Mouse (Mus musculus): Measurements from ENCODE around the gene Ndufc2. TPM values are rescaled to one million over a fixed set of nuclear protein-coding genes. Genes with fewer than 3 reads are reported as not detected.
A peak's percentile ranks its signal among the peaks of the same experiment; 100 is the strongest.
"Not testable (repeated sequence)": the region's sequence is repeated elsewhere in the genome, so short reads cannot be mapped to it uniquely, and the experiment has no call there.

Gene Ndufc2
- polyA plus RNA-seq, 1 experiment = 168 TPM

DNA sequence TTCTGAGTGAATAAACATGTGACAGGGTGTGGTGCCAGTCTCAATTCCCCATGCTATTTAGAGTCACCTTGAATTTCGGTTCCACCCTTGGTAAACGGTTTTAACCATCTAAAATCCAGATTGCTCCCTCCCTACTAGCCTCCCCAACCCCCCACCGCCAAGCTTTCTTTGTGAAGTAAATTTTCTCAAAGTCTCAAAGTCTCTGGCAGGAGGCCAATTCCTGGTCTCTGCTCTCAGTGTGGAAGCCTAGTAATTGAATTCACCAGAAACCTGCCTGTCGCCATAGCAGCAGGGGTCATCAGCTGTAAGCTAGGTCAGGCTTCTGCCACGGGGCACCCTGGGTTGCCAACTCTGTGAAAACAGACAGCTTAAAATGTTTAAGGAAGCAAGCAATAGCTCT is 29.9 kb downstream of the Ndufc2 start:
- no peak overlapping the region for H3K27ac ChIP-seq (ENCODE audit: control insufficient read depth, insufficient read depth, low read length)
- no peak overlapping the region for H3K4me3 ChIP-seq (ENCODE audit: control insufficient read depth, insufficient read depth, low read length)
- H3K4me1 ChIP-seq (replicated peaks; ENCODE audit: control insufficient read depth, insufficient read depth, low read length) = 0 out of 2 replicates have a peak, but pooled peaks cover 3% of the 10 kb centered on the region
- TF ChIP-seq CTCF (IDR thresholded peaks at IDR 0.05; ENCODE audit: borderline replicate concordance, control insufficient read depth, extremely low read depth, insufficient read depth, low read length, poor library complexity) (no peak), POLR2A (IDR thresholded peaks at IDR 0.05; ENCODE audit: control insufficient read depth, extremely low read depth, insufficient read depth, low read length, poor library complexity) (no peak)
- DNase-seq = no peak
- H3K27me3 ChIP-seq (ENCODE audit: control insufficient read depth, insufficient read depth, low read length) = no peaks in the 10 kb centered on the region
- H3K36me3 ChIP-seq (ENCODE audit: control insufficient read depth, insufficient read depth, low read length) = no peaks in the 10 kb centered on the region
- WGBS = 25% methylated on average over 5 of the region's 5 CpGs

DNA sequence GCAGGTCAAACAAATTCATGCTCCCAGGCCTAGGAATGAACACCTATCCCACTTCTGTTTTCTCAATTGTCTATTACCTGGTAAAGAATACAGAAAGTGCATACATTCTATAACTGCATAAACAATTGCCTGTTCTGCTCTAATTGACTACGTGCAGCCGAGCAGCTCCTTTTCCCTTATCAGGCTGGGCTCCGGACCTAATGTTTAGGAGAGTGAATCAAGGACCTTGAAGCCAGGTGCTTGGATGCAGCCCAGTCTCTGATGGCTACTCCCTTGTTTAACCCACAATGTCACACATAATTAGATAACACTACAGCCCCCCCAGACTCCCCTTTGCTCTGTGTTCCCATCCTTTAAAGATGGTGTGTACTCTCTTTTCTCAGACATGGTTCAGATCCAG is 33.7 kb downstream of the Ndufc2 start:
- H3K4me3 ChIP-seq (ENCODE audit: control insufficient read depth, insufficient read depth, low read length); DNase-seq; H3K27ac ChIP-seq (ENCODE audit: control insufficient read depth, insufficient read depth, low read length); H3K4me1 ChIP-seq (replicated peaks; ENCODE audit: control insufficient read depth, insufficient read depth, low read length); H3K27me3 ChIP-seq (ENCODE audit: control insufficient read depth, insufficient read depth, low read length); H3K36me3 ChIP-seq (ENCODE audit: control insufficient read depth, insufficient read depth, low read length): not testable (repeated sequence)
- WGBS = 96% methylated on average over 3 of the region's 3 CpGs

DNA sequence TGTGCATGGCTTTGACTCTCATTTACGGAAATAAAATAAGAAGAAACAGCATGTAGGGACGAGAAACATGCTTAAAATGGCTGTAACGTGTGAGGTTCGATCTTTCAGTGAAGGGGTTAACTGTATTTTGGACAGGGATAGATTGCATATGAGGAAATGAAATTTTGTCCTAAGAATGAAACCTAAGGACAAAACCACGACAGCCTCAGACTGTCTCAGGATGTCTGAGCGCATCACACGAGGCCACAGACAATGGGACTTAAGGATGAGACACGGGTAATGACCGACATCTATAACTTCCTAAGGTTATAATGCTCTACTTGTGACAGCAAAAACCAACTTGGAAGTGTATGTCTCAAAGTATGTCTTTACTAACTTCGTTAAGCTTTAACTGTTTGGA is 34.7 kb downstream of the Ndufc2 start:
- Histone ChIP-seq H3K4me3 (ENCODE audit: control insufficient read depth, insufficient read depth, low read length) (no peak overlapping the region), H3K4me1 (replicated peaks; ENCODE audit: control insufficient read depth, insufficient read depth, low read length) (0 out of 2 replicates have a peak, but pooled peaks cover 3% of the 10 kb centered on the region), H3K27ac (ENCODE audit: control insufficient read depth, insufficient read depth, low read length) (no peak overlapping the region), H3K36me3 (ENCODE audit: control insufficient read depth, insufficient read depth, low read length) (no peaks in the 10 kb centered on the region), H3K27me3 (ENCODE audit: control insufficient read depth, insufficient read depth, low read length) (no peaks in the 10 kb centered on the region)
- no peak for DNase-seq
- 80% methylated on average over 10 of the region's 10 CpGs for WGBS
- TF ChIP-seq POLR2A (IDR thresholded peaks at IDR 0.05; ENCODE audit: control insufficient read depth, extremely low read depth, insufficient read depth, low read length, poor library complexity) (no peak), CTCF (IDR thresholded peaks at IDR 0.05; ENCODE audit: borderline replicate concordance, control insufficient read depth, extremely low read depth, insufficient read depth, low read length, poor library complexity) (no peak)

DNA sequence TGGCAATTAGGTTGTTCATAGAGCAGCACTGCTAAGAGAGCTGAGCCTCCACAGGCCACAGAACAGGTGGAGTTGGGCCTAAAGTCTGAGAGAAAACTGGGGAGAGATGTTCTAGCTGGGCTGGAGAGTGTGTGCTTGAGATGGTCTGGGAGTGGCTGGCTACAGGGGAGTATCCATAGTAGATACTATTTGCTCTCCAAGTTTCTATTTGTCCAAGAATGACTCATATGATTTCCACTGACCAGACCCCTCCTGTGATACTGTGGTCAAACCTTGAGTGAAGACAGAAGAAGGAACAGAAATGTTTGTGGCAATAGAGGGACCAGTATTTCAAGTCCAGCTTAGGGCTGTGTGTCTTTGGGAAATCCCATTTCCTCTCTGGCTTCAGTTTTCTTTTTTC is 39.2 kb downstream of the Ndufc2 start:
- no peak overlapping the region for H3K4me3 ChIP-seq (ENCODE audit: control insufficient read depth, insufficient read depth, low read length)
- no peak for TF ChIP-seq POLR2A (IDR thresholded peaks at IDR 0.05; ENCODE audit: control insufficient read depth, extremely low read depth, insufficient read depth, low read length, poor library complexity)
- TF ChIP-seq CTCF (IDR thresholded peaks at IDR 0.05; ENCODE audit: borderline replicate concordance, control insufficient read depth, extremely low read depth, insufficient read depth, low read length, poor library complexity) = no peak
- no peaks in the 10 kb centered on the region for H3K27me3 ChIP-seq (ENCODE audit: control insufficient read depth, insufficient read depth, low read length)
- H3K4me1 ChIP-seq (replicated peaks; ENCODE audit: control insufficient read depth, insufficient read depth, low read length) = no peaks in the 10 kb centered on the region; the same call in 1 of the 2 replicates
- no peaks in the 10 kb centered on the region for H3K36me3 ChIP-seq (ENCODE audit: control insufficient read depth, insufficient read depth, low read length)
- H3K27ac ChIP-seq (ENCODE audit: control insufficient read depth, insufficient read depth, low read length) = no peak overlapping the region
- no peak for DNase-seq

DNA sequence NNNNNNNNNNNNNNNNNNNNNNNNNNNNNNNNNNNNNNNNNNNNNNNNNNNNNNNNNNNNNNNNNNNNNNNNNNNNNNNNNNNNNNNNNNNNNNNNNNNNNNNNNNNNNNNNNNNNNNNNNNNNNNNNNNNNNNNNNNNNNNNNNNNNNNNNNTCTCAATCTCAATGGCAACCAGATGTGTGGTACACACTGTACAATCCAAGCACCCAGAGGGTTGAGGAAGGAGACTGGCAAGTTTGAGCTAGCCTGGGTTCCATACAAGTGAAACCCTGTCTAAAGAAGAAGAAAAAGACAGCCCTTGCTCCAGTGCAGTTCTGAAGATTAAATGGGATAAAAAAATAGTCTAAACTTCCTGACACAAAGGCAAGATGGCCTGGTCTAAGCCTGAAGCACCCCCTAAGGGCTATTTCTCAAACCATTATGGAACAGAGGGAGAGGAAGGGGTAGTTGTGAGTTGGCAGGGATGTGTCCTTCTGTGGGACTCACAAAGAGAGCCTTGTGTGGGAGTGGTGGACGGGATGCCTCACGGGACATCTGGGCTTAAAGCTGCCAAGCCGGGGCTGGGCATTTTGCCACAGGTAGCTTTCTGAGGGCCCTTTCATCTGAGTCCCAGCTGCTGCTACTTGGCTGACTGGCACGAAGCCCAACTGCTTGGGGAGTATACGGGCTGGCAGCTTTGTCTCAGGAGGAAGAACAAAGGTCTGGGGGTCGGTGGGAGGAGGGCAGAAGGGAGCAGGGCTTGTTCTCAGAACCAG is 46.5 kb downstream of the Ndufc2 start:
- Histone ChIP-seq H3K4me3 (ENCODE audit: control insufficient read depth, insufficient read depth, low read length) (no peak overlapping the region), H3K27ac (ENCODE audit: control insufficient read depth, insufficient read depth, low read length) (no peak overlapping the region), H3K4me1 (replicated peaks; ENCODE audit: control insufficient read depth, insufficient read depth, low read length) (peaks cover 14% of the 10 kb centered on the region), H3K36me3 (ENCODE audit: control insufficient read depth, insufficient read depth, low read length) (no peaks in the 10 kb centered on the region), H3K27me3 (ENCODE audit: control insufficient read depth, insufficient read depth, low read length) (no peaks in the 10 kb centered on the region)
- 1% methylated on average over 6 of the region's 6 CpGs for WGBS
- TF ChIP-seq POLR2A (IDR thresholded peaks at IDR 0.05; ENCODE audit: control insufficient read depth, extremely low read depth, insufficient read depth, low read length, poor library complexity) (no peak), CTCF (IDR thresholded peaks at IDR 0.05; ENCODE audit: borderline replicate concordance, control insufficient read depth, extremely low read depth, insufficient read depth, low read length, poor library complexity) (no peak)
- DNase-seq = peak; percentile 40

DNA sequence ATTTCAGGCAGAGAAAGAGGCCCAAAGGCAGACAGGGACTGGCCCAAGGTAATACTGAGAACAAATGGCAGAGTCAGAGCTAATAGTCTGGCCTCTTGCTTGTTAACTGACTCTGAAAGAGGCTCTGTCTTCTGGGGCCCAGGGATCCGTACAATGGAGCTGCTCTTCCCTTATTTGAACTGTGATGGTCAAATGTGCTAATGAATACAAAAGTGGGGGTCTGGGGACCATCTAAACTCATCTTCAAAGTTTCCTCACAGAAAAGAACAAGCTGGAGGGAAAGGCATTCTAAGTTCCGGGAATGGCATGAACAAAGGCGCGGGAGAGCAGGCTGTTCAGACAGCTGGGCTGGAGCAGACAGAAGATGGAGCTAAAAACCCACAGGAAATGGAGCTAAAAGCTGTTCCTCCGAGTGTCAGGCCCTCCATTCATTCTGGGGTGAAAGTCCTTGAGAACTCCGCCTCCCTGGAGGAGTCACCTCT is 47.3 kb downstream of the Ndufc2 start:
- Histone ChIP-seq H3K4me1 (replicated peaks; ENCODE audit: control insufficient read depth, insufficient read depth, low read length) (peaks cover 17% of the 10 kb centered on the region), H3K36me3 (ENCODE audit: control insufficient read depth, insufficient read depth, low read length) (no peaks in the 10 kb centered on the region), H3K27me3 (ENCODE audit: control insufficient read depth, insufficient read depth, low read length) (no peaks in the 10 kb centered on the region), H3K4me3 (ENCODE audit: control insufficient read depth, insufficient read depth, low read length) (no peak overlapping the region), H3K27ac (ENCODE audit: control insufficient read depth, insufficient read depth, low read length) (0 out of 2 replicates have a peak overlapping the region, but pooled peaks have one; percentile 7)
- no peak for TF ChIP-seq POLR2A (IDR thresholded peaks at IDR 0.05; ENCODE audit: control insufficient read depth, extremely low read depth, insufficient read depth, low read length, poor library complexity)
- WGBS = 25% methylated on average over 6 of the region's 6 CpGs
- DNase-seq = peak; percentile 17

DNA sequence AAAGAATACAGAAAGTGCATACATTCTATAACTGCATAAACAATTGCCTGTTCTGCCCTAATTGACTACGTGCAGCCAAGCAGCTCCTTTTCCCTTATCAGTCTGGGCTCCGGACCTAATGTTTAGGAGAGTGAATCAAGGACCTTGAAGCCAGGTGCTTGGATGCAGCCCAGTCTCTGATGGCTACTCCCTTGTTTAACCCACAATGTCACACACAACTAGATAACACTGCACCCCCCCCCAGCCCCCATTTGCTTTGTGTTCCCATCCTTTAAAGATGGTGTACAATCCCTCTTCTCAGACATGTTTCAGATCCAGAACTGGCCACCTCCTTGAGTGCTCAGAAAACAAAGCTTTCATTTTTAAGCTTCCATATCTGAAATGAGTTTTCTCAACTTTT is 51.2 kb downstream of the Ndufc2 start, which contains the start of gene Kctd14:
Gene Kctd14, plus strand, starts transcription at position 301 of the 400 bp plus-strand sequence.
- peaks cover 40% of the 10 kb centered on the region for H3K4me1 ChIP-seq (replicated peaks; ENCODE audit: control insufficient read depth, insufficient read depth, low read length)
- not testable (repeated sequence) for H3K27ac ChIP-seq (ENCODE audit: control insufficient read depth, insufficient read depth, low read length); H3K36me3 ChIP-seq (ENCODE audit: control insufficient read depth, insufficient read depth, low read length); DNase-seq; H3K27me3 ChIP-seq (ENCODE audit: control insufficient read depth, insufficient read depth, low read length); H3K4me3 ChIP-seq (ENCODE audit: control insufficient read depth, insufficient read depth, low read length)
- WGBS = 94% methylated on average over 2 of the region's 2 CpGs

Measured in thymus, adult 2 months (tissue).